Mouse (Mus musculus): ENCODE measurements around the gene Tcf7l2. TPM values are rescaled to one million over a fixed set of nuclear protein-coding genes. Genes with fewer than 3 reads are reported as not detected.

Gene Tcf7l2
- polyA plus RNA-seq, 1 experiment, result 5.4 TPM

GRCm38 (mm10) chr19:55755462-55755861, 13.8 kb downstream of the Tcf7l2 start:
- H3ac ChIP-seq (ENCODE audit: control insufficient read depth, insufficient read length), result no peak overlapping the region
- no peaks in the 10 kb centered on the region for H3K36me3 ChIP-seq (ENCODE audit: control insufficient read depth, insufficient read depth)
- TF ChIP-seq POLR2A (IDR thresholded peaks at IDR 0.05; ENCODE audit: insufficient read length, low read depth), result no peak
- no peak for TF ChIP-seq MAX (IDR thresholded peaks at IDR 0.05; ENCODE audit: low read depth)
- H3K27me3 ChIP-seq (ENCODE audit: control insufficient read depth, insufficient read depth, insufficient read length), result no peaks in the 10 kb centered on the region
- H3K4me2 ChIP-seq (ENCODE audit: low read depth), result no peak overlapping the region
- H3K79me2 ChIP-seq (ENCODE audit: control insufficient read depth, insufficient read depth), result peaks cover 68% of the 10 kb centered on the region
- H3K4me3 ChIP-seq, result no peak overlapping the region

- Histone ChIP-seq H3K4me2 (ENCODE audit: low read depth) (no peak overlapping the region), H3K36me3 (ENCODE audit: control insufficient read depth, insufficient read depth) (no peaks in the 10 kb centered on the region), H3K4me3 (no peak overlapping the region), H3ac (ENCODE audit: control insufficient read depth, insufficient read length) (no peak overlapping the region), H3K79me2 (ENCODE audit: control insufficient read depth, insufficient read depth) (peaks cover 78% of the 10 kb centered on the region), H3K27me3 (ENCODE audit: control insufficient read depth, insufficient read depth, insufficient read length) (no peaks in the 10 kb centered on the region)
- TF ChIP-seq E2F4 (IDR thresholded peaks at IDR 0.05; ENCODE audit: insufficient read depth), result no peak
- TF ChIP-seq MYOG (IDR thresholded peaks at IDR 0.05; ENCODE audit: control insufficient read depth in 1 of 3, insufficient read depth in 1 of 3, insufficient read length in 2 of 3, low read depth in 2 of 3), result peak in 1 of 3 experiments; percentile 64
- TF ChIP-seq TCF3 (IDR thresholded peaks at IDR 0.05; ENCODE audit: insufficient read length, low read depth), result no peak
These were observed 15.1 kb downstream of the Tcf7l2 start for GRCm38 (mm10) chr19:55756707-55757106.

DNA sequence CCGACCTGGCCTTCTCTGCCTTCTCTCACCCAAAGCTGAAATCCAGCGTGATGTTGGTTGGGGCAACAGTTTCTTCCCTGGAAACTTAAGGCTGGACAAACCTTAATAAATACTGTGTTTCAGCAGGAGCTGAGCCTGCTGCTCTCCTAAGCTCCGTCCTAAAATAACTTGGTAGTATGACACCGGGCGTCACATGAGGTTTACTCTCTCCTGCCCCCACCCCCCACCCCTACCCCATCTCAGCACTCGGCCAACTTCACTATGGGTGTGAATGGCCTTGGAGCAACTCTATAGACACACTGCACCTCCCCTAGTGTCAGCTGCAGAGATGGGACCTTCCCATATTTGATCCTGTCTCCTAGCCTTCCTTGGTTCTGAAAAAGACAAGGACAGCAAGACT, 15.8 kb downstream of the Tcf7l2 start:
- H3K4me2 ChIP-seq (ENCODE audit: low read depth), result no peak overlapping the region
- no peak overlapping the region for H3K4me3 ChIP-seq
- H3K36me3 ChIP-seq (ENCODE audit: control insufficient read depth, insufficient read depth), result no peaks in the 10 kb centered on the region
- no peaks in the 10 kb centered on the region for H3K27me3 ChIP-seq (ENCODE audit: control insufficient read depth, insufficient read depth, insufficient read length)
- TF ChIP-seq USF1 (IDR thresholded peaks at IDR 0.05; ENCODE audit: low read depth), result no peak
- no peak for TF ChIP-seq TCF12 (IDR thresholded peaks at IDR 0.05; ENCODE audit: insufficient read depth, poor library complexity, severe bottlenecking)
- no peak for TF ChIP-seq CEBPB (IDR thresholded peaks at IDR 0.05; ENCODE audit: insufficient read depth, poor library complexity, severe bottlenecking)
- TF ChIP-seq MYOD1 (IDR thresholded peaks at IDR 0.05; ENCODE audit: control insufficient read depth in 1 of 3, insufficient read length in 2 of 3, low read depth in 2 of 3), result no peak
- TF ChIP-seq POLR2A (IDR thresholded peaks at IDR 0.05; ENCODE audit: insufficient read length, low read depth), result no peak
- no peak for TF ChIP-seq MYOG (IDR thresholded peaks at IDR 0.05; ENCODE audit: control insufficient read depth in 1 of 3, insufficient read depth in 1 of 3, insufficient read length in 2 of 3, low read depth in 2 of 3)
- TF ChIP-seq REST (IDR thresholded peaks at IDR 0.05; ENCODE audit: insufficient read depth, insufficient read length), result no peak
- no peak for TF ChIP-seq MAX (IDR thresholded peaks at IDR 0.05; ENCODE audit: low read depth)
- no peak for TF ChIP-seq POLR2AphosphoS2 (IDR thresholded peaks at IDR 0.05; ENCODE audit: insufficient read length, low read depth)
- no peak for TF ChIP-seq SRF (IDR thresholded peaks at IDR 0.05; ENCODE audit: control insufficient read depth, insufficient read length, low read depth)
- no peak for TF ChIP-seq TCF3 (IDR thresholded peaks at IDR 0.05; ENCODE audit: insufficient read length, low read depth)
- TF ChIP-seq E2F4 (IDR thresholded peaks at IDR 0.05; ENCODE audit: insufficient read depth), result no peak
- H3ac ChIP-seq (ENCODE audit: control insufficient read depth, insufficient read length), result no peak overlapping the region
- peaks cover 80% of the 10 kb centered on the region for H3K79me2 ChIP-seq (ENCODE audit: control insufficient read depth, insufficient read depth)

DNA sequence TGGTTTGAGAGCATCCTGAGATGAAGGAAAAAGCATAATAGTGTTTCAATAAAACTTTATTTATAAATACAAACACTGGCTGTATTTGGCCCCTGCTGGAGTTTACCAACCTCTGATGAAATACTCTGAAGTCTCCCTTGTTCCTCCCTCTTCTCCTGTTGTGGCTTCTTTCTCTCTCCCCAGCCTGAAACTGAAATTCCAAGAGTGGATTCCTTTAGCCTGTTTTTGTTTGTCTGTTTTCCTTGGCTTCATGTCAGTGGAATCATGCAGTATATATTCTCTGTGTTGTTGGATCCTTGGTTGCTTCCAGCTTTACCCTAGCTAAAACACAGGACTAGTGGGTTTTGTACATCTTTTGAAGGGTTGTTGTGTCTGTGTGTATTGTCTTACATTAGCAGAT, 16.5 kb downstream of the Tcf7l2 start:
- Histone ChIP-seq H3K27me3 (ENCODE audit: control insufficient read depth, insufficient read depth, insufficient read length) (no peaks in the 10 kb centered on the region), H3ac (ENCODE audit: control insufficient read depth, insufficient read length) (no peak overlapping the region), H3K4me3 (no peak overlapping the region), H3K36me3 (ENCODE audit: control insufficient read depth, insufficient read depth) (no peaks in the 10 kb centered on the region), H3K79me2 (ENCODE audit: control insufficient read depth, insufficient read depth) (peaks cover 74% of the 10 kb centered on the region), H3K4me2 (ENCODE audit: low read depth) (no peak overlapping the region)
- TF ChIP-seq USF1 (IDR thresholded peaks at IDR 0.05; ENCODE audit: low read depth), result no peak
- no peak for TF ChIP-seq CEBPB (IDR thresholded peaks at IDR 0.05; ENCODE audit: insufficient read depth, poor library complexity, severe bottlenecking)
- TF ChIP-seq E2F4 (IDR thresholded peaks at IDR 0.05; ENCODE audit: insufficient read depth), result no peak
- TF ChIP-seq POLR2A (IDR thresholded peaks at IDR 0.05; ENCODE audit: insufficient read length, low read depth), result no peak
- TF ChIP-seq TCF3 (IDR thresholded peaks at IDR 0.05; ENCODE audit: insufficient read length, low read depth), result no peak

- TF ChIP-seq POLR2A (IDR thresholded peaks at IDR 0.05; ENCODE audit: insufficient read length, low read depth), result no peak
- no peak for TF ChIP-seq MYOG (IDR thresholded peaks at IDR 0.05; ENCODE audit: control insufficient read depth in 1 of 3, insufficient read depth in 1 of 3, insufficient read length in 2 of 3, low read depth in 2 of 3)
- no peak for TF ChIP-seq MAX (IDR thresholded peaks at IDR 0.05; ENCODE audit: low read depth)
- TF ChIP-seq TCF3 (IDR thresholded peaks at IDR 0.05; ENCODE audit: insufficient read length, low read depth), result no peak
- TF ChIP-seq SRF (IDR thresholded peaks at IDR 0.05; ENCODE audit: control insufficient read depth, insufficient read length, low read depth), result no peak
- no peak for TF ChIP-seq CEBPB (IDR thresholded peaks at IDR 0.05; ENCODE audit: insufficient read depth, poor library complexity, severe bottlenecking)
- TF ChIP-seq MYOD1 (IDR thresholded peaks at IDR 0.05; ENCODE audit: control insufficient read depth in 1 of 3, insufficient read length in 2 of 3, low read depth in 2 of 3), result no peak
- TF ChIP-seq USF1 (IDR thresholded peaks at IDR 0.05; ENCODE audit: low read depth), result no peak
- no peak for TF ChIP-seq REST (IDR thresholded peaks at IDR 0.05; ENCODE audit: insufficient read depth, insufficient read length)
- no peak for TF ChIP-seq E2F4 (IDR thresholded peaks at IDR 0.05; ENCODE audit: insufficient read depth)
- TF ChIP-seq TCF12 (IDR thresholded peaks at IDR 0.05; ENCODE audit: insufficient read depth, poor library complexity, severe bottlenecking), result no peak
- TF ChIP-seq POLR2AphosphoS2 (IDR thresholded peaks at IDR 0.05; ENCODE audit: insufficient read length, low read depth), result no peak
- Histone ChIP-seq H3K4me2 (ENCODE audit: low read depth) (no peak overlapping the region), H3K36me3 (ENCODE audit: control insufficient read depth, insufficient read depth) (no peaks in the 10 kb centered on the region), H3K27me3 (ENCODE audit: control insufficient read depth, insufficient read depth, insufficient read length) (no peaks in the 10 kb centered on the region), H3K79me2 (ENCODE audit: control insufficient read depth, insufficient read depth) (peaks cover 69% of the 10 kb centered on the region), H3ac (ENCODE audit: control insufficient read depth, insufficient read length) (no peak overlapping the region), H3K4me3 (no peak overlapping the region)
These were observed 17.4 kb downstream of the Tcf7l2 start for GRCm38 (mm10) chr19:55759006-55759405.
